Comparison of ENCODE assay signal across 9 mouse cellular contexts in genomic region chr6:92704810-92705209, GRCm38 (mm10). TPM values are rescaled to one million over a fixed set of nuclear protein-coding genes. Genes with fewer than 3 reads are reported as not detected.
DNase-seq lines count a peak whose midpoint lies in the region; ATAC-seq lines count a peak whose summit lies in the region.
"Had no signal": no experiment of that assay in that cellular context is flagged by ENCODE, and none has a peak within 500 bp of the region (broad histone marks: within the 10 kb centered on the region; RNA-seq: fewer than 3 reads in every experiment).

No protein-coding gene starts in this region.

- ATAC-seq in kidney, embryonic 14.5 days (ENCODE audit: low FRiP score, low TSS enrichment) = peak; percentile 51; the same call in 1 of the 2 replicates
- peak; percentile 78 for ATAC-seq in embryonic facial prominence, embryonic 12.5 days (ENCODE audit: insufficient number of reproducible peaks, insufficient read depth, low FRiP score, low TSS enrichment)
- no peak for ATAC-seq in erythroid progenitor cell, adult 5-6 weeks (replicated peaks; ENCODE audit: low FRiP score, poor library complexity, severe bottlenecking)

- peaks cover 10% of the 10 kb centered on the region for H3K4me1 ChIP-seq in kidney, embryonic 14.5 days (ENCODE audit: control insufficient read depth, insufficient read depth, low read length)
- H3K4me1 ChIP-seq in embryonic facial prominence, embryonic 12.5 days = peaks cover 11% of the 10 kb centered on the region
- peaks cover 35% of the 10 kb centered on the region for H3K4me1 ChIP-seq in hindbrain, embryonic 10.5 days (replicated peaks)

- H3K36me3 ChIP-seq in kidney, embryonic 14.5 days (ENCODE audit: control insufficient read depth, insufficient read depth, low read length) = no peaks in the 10 kb centered on the region
- no peaks in the 10 kb centered on the region for H3K36me3 ChIP-seq in embryonic facial prominence, embryonic 12.5 days
- no peaks in the 10 kb centered on the region for H3K36me3 ChIP-seq in hindbrain, embryonic 10.5 days

- H3K4me3 ChIP-seq in kidney, embryonic 14.5 days (ENCODE audit: low read length) = peak overlapping the region; percentile 64
- peak overlapping the region; percentile 85 for H3K4me3 ChIP-seq in embryonic facial prominence, embryonic 12.5 days
- H3K4me3 ChIP-seq in hindbrain, embryonic 10.5 days = peak overlapping the region; percentile 81

- 22% methylated on average over 9 of the region's 9 CpGs for WGBS in kidney, embryonic 14.5 days
- 14% methylated on average over 9 of the region's 9 CpGs for WGBS in embryonic facial prominence, embryonic 12.5 days
- 24% methylated on average over 9 of the region's 9 CpGs for WGBS in hindbrain, embryonic 10.5 days

- no peaks in the 10 kb centered on the region for H3K9me3 ChIP-seq in kidney, embryonic 14.5 days (ENCODE audit: control insufficient read depth, low read length)
- H3K9me3 ChIP-seq in embryonic facial prominence, embryonic 12.5 days = no peaks in the 10 kb centered on the region
- no peaks in the 10 kb centered on the region for H3K9me3 ChIP-seq in hindbrain, embryonic 10.5 days

- peak overlapping the region; percentile 72; the same call in 1 of the 2 replicates for H3K9ac ChIP-seq in kidney, embryonic 14.5 days (ENCODE audit: low read depth, low read length)
- peak overlapping the region; percentile 76; the same call in 1 of the 2 replicates for H3K9ac ChIP-seq in embryonic facial prominence, embryonic 12.5 days

- H3K27ac ChIP-seq in kidney, embryonic 14.5 days (ENCODE audit: low read depth, low read length) = no peak overlapping the region; the same call in 1 of the 2 replicates
- H3K27ac ChIP-seq in embryonic facial prominence, embryonic 12.5 days = peak overlapping the region; percentile 76
- peak overlapping the region; percentile 89 for H3K27ac ChIP-seq in hindbrain, embryonic 10.5 days

- H3K4me2 ChIP-seq in kidney, embryonic 14.5 days (replicated peaks; ENCODE audit: low read depth, low read length) = peak overlapping the region; percentile 83
- H3K4me2 ChIP-seq in embryonic facial prominence, embryonic 12.5 days (replicated peaks) = peak overlapping the region; percentile 92

- no peaks in the 10 kb centered on the region for H3K27me3 ChIP-seq in kidney, embryonic 14.5 days (ENCODE audit: control insufficient read depth, insufficient read depth, low read length)
- no peaks in the 10 kb centered on the region for H3K27me3 ChIP-seq in embryonic facial prominence, embryonic 12.5 days
- H3K27me3 ChIP-seq in hindbrain, embryonic 10.5 days (ENCODE audit: insufficient read depth, poor library complexity, severe bottlenecking) = peaks cover 34% of the 10 kb centered on the region
- H3K27me3 ChIP-seq: CH12.LX had no signal

- no peak for DNase-seq in kidney, postnatal 36 days
- peak; percentile 40 for DNase-seq in hindbrain, embryonic 10.5 days (ENCODE audit: low spot score)
- DNase-seq in mesoderm, embryonic 11.5 days (ENCODE audit: low read depth, low spot score) = peak; percentile 58
- no peak for DNase-seq in spleen, postnatal 36 days (ENCODE audit: low spot score in 2 of 2)
- DNase-seq in thymus, postnatal 10 days (ENCODE audit: low spot score in 2 of 2) = no peak

RNA-seq across cellular contexts. Expression of gene Prickle2, which starts 1.1 kb away (rescaled TPM):
- polyA plus RNA-seq in kidney, embryonic 14.5 days (2014; fragmentation: Nextera tagmentation; extraction: Ambion mirVana) = 5.8 and 7.4 TPM in 2 replicates
- 7.5 and 8.0 TPM in 2 replicates for polyA plus RNA-seq in embryonic facial prominence, embryonic 12.5 days (2016; fragmentation: Nextera tagmentation; extraction: Ambion mirVana)
- polyA plus RNA-seq in hindbrain, embryonic 10.5 days (2016; fragmentation: Nextera tagmentation; extraction: Ambion mirVana) = 4.9 and 8.4 TPM in 2 replicates
- not detected in 2 replicates for total RNA-seq in erythroid progenitor cell, adult 5-6 weeks (2015; ENCODE audit: low replicate concordance)
- not detected in 2 replicates for total RNA-seq in erythroid progenitor cell, adult 5-6 weeks (2017; ENCODE audit: low replicate concordance)
- total RNA-seq: CH12.LX had no signal

Comparison
In these comparisons a context has a peak if more than half of its experiments do, and no peak if none do; other contexts are left out.
1. DNase-seq: peak in hindbrain, embryonic 10.5 days (single experiment) and mesoderm, embryonic 11.5 days (single experiment); none in kidney, postnatal 36 days (0 of 2), spleen, postnatal 36 days (0 of 2) and thymus, postnatal 10 days (0 of 2).
2. Peak in every context shown above with its lines, with median percentiles within 50 percentile points of each other: H3K4me3 ChIP-seq.